Mouse (Mus musculus) gastrocnemius, postnatal 36 days (tissue): Measurements from ENCODE around the gene Cyb5r3. TPM values are rescaled to one million over a fixed set of nuclear protein-coding genes. Genes with fewer than 3 reads are reported as not detected.
"Not testable (repeated sequence)": the region's sequence is repeated elsewhere in the genome, so short reads cannot be mapped to it uniquely, and the experiment has no call there.

Experiments used
- DNase-seq, 2 experiments: peaks; one replicate each; pipeline ENCODE4 v3.0.0; 2022
- intact Hi-C: fragments of 180-260 bp; cut with DNase I; formaldehyde crosslinking; loops from one replicate; pipeline ENCODE4 v1.15.1; 2025
- total RNA-seq, 2 experiments: library from RNA; stranded (reverse); gene quantifications; 2 replicates each; pipeline ENCODE4 v1.2.3; 2021

Cyb5r3 gene
- total RNA-seq, 2 experiments from 2014 or later, result 41.8 to 54.2 TPM

DNA sequence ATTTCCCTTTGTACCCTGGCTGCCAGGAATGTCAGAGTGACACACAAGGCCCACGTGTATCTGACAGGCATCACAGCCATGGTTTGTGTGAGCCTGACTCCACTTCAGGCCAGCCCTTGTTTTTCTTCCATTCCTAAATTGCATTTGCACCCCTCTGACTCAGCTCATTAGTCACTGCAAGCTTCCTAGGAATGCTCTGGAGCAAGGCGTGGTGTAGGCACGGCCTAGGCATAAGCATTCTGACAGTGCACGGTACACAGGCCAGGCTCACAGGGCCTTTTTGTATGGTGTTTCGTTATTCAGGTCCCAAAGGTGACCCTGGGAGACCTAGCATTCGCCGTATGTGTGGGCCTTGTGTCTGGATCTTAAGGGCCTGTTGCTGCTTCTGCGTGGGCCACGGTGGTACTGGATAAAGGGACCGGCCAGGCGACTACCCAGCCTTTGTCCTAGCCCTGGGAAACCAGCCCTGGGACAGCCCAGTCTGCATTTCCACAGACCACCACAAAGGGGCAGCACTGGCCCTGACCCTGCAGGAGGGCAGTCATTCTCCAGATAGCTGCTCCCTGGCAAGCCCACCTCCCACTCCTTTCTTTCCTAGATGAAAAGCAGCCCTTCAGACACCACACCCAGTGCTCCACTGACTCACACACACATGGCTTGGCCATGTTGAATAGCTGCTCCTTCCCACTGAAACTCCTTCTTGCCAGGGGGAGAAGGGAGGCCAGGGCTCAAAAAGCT, 15.3 kb downstream of the Cyb5r3 start:
- intact Hi-C loops, result loop anchor here (5.0 kb wide), 1 partner anchor 50 kb away; no protein-coding TSS in a partner anchor
- DNase-seq, result peak; percentile 69 to 70

DNA sequence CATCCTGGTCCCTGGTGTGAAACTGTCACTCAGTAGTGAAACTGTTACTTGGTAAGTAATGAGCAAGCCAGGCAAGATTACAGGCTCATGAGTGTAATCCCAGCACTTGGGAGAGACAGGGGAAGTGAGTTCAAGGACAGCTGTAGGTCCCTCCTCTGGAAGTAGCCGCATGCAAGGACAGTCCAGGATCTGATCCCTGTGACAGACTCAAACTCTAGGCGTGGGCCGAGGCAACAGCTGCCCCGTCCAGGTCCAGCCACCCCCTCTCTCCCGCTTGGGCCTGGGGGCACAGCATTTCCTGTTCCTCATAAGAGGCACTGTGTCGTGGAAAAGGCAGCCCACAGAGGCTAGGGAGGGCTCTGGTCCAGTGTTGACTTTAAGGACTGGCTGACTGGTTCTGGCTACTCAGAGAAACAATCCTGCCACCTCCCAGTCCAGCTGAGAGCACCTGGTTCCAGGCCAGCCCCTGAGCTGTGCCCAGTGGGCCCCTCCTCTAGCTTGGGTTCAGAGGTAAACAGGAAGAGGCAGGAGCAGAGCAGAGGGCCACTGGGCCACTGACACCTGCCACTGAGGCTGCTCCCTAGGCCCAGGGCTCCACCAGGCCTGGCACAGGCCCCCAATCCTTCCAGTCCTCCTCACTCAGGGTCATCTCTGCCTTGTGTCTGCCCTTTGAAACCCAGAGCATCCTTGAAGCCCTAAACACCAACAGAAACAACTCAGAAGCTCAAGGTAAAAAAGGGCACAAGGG, 16.5 kb downstream of the Cyb5r3 start:
- DNase-seq, result no peak
- intact Hi-C loops, result loop anchor here (5.0 kb wide), 1 partner anchor 51 kb away; no protein-coding TSS in a partner anchor

GRCm38 (mm10) chr15:83154309-83154708, 18.1 kb downstream of the Cyb5r3 start:
- intact Hi-C loops, result no loop called here
- DNase-seq, result no peak

DNA sequence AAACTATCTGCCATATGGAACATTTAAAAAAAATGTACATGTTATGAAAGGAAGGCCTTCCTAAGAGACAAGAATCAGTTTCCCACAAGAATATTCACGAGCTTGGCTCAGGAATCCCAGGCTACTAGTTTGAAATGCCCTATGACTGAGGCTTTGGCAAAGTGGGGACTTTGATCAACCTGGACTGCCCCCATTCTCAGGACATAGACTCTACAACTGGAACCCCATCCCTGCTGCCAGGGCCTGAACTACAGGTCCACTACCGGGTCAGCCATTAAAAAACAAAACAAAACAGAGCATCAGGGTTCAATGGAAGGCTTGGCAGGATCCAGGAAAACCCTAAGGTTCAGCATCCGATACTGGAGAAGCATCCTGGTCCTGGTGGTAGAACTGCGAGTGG, 21.7 kb downstream of the Cyb5r3 start:
- DNase-seq, result no peak
- intact Hi-C loops, result no loop called here

- DNase-seq, result no peak
- intact Hi-C loops, result no loop called here
Observed at GRCm38 (mm10) chr15:83150073-83150442, 22.3 kb downstream of the Cyb5r3 start.

DNA sequence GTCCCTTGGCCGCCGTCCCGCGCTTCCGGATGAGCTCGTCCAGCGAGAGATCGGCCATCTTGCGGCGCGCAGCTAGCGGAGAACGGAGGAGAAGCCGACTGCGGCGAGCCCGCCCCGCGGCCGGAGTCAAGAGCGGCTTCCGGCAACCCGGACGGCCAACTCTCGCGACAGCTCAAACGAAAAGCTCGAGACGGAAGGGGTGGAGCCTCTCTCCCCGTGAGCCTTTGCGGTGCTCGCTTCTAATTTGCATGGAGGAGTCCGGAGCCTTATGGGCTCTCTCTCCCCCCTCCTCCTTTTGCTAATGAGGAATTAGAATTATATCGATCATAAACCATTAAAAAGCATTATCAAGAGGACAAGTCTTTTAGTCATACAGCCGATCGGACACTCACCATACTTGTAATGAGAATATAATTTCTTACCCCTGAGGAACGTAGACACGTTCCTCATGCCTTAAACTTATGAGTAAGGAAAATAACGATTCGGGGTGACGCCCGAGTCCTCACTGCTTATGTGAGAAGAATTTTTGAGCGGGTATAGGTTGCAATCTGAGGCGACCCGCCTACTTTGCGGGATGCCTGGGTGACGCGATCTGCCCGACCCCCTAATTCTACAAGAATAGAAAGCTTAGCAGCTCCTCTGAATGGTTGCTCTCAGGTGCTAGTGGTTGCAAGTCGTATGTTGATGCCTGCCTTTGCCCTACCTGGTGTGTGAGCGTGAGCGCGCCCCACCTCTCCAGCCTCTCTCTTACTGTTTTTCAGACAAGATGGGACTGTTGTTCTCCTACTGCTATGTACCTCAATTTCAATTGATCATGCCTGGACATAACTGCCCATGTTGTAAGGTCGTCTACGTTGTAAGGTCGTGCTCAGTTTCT, 23.0 kb downstream of the Cyb5r3 start, which contains the start of gene Poldip3:
TSS of gene Poldip3 (minus strand) at position 189 of the 877 bp plus-strand sequence.
- intact Hi-C loops, result no loop called here
- peak; percentile 97 to 98 for DNase-seq

GRCm38 (mm10) chr15:83148801-83149195, 23.6 kb downstream of the Cyb5r3 start:
- intact Hi-C loops, result no loop called here
- DNase-seq, result no peak

GRCm38 (mm10) chr15:83148395-83148794, 24.0 kb downstream of the Cyb5r3 start:
- intact Hi-C loops, result no loop called here
- DNase-seq, result no peak

- DNase-seq, result no peak
- intact Hi-C loops, result no loop called here
Observed at GRCm38 (mm10) chr15:83145541-83145940, 26.9 kb downstream of the Cyb5r3 start.

DNA sequence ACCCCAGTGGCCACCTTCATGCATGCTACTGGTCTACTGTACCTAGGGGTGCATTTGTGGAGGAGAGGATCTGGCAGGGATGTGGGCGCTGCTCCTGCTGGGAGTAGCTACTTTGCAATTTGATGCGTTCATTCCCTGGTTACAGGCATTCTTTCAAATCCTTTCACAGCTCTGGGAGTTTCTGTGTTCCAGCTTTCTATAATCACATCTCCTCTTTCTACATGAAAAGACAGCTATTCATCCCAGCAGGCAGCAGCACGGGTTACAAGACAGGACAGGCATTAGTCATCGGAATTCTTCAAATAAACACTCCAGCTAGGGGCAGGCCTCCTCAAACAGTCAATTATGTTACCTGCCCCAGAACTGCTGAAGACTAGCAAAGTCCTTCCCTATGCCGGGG, 29.5 kb downstream of the Cyb5r3 start:
- intact Hi-C loops, result no loop called here
- no peak for DNase-seq

- DNase-seq, result no peak
- intact Hi-C loops, result no loop called here
Observed at GRCm38 (mm10) chr15:83135654-83136053, 36.7 kb downstream of the Cyb5r3 start.

DNA sequence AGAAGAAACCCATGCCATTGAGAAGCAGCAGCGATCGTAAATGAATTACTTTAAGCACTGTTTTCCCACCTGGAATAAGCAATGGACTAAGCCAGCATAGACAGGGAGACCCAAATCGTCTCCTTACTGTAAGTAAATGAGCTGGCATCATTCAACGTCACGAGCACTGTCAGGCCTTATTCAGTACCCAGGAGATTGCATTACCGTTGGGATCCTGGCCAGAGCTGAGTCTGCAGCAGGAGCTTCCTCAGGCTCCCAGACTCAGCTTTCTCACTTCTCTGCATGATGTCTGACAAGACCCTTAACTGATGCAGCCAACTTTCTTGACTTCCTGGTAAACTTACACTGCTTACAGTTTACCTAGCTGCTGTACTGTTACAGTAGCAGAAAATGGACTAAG, 37.7 kb downstream of the Cyb5r3 start:
- DNase-seq, result peak in 1 of 2 experiments; percentile 30

GRCm38 (mm10) chr15:83129530-83130231, 42.7 kb downstream of the Cyb5r3 start:
- no peak for DNase-seq
- intact Hi-C loops, result no loop called here

More for the DNA sequence above, 37.7 kb downstream of the Cyb5r3 start:
- intact Hi-C loops, result no loop called here

- DNase-seq, intact Hi-C loops: not testable (repeated sequence)
Observed at GRCm38 (mm10) chr15:83127037-83127436, 45.4 kb downstream of the Cyb5r3 start.

GRCm38 (mm10) chr15:83126582-83126981, 45.8 kb downstream of the Cyb5r3 start:
- intact Hi-C loops, result no loop called here
- no peak for DNase-seq

GRCm38 (mm10) chr15:83124625-83125024, 47.8 kb downstream of the Cyb5r3 start:
- DNase-seq, result no peak
- intact Hi-C loops, result no loop called here

GRCm38 (mm10) chr15:83122566-83123145, 49.7 kb downstream of the Cyb5r3 start, which contains the start of gene Rrp7a:
Rrp7a (minus strand) TSS chr15:83122801.
- DNase-seq, result peak; percentile 91 to 92
- intact Hi-C loops, result no loop called here

GRCm38 (mm10) chr15:83121709-83122565, 50.5 kb downstream of the Cyb5r3 start:
- no peak for DNase-seq
- intact Hi-C loops, result no loop called here

DNA sequence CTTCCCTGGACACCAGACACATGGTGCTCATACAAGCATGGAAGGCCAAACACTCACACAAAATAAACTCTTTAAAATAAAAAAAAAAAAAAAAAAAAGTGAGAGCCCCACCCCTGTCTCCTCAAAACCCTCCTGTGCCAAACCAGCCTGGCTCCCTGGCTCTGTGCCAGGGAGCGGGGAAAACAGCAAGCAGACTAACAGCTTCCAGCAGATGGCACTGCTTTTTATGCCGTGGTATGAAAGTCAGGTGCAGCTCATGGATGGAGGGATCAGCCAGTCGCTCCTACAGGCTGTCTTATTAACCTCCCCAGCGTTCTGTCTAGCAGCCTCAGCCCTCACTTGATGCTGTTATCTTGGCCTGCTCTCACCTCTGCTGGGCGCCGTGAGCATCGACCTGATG, 54.0 kb downstream of the Cyb5r3 start:
- intact Hi-C loops, result no loop called here
- no peak for DNase-seq
